Mouse (Mus musculus): ENCODE results near the gene Stil. TPM values are rescaled to one million over a fixed set of nuclear protein-coding genes. Genes with fewer than 3 reads are reported as not detected.

The Stil gene
- polyA plus RNA-seq, 1 experiment from 2014 or later: 2.1 TPM

- H3K9me3 ChIP-seq (replicated peaks; ENCODE audit: control insufficient read depth, low read length, poor library complexity, severe bottlenecking): no peaks in the 10 kb centered on the region
- H3K4me3 ChIP-seq (ENCODE audit: low read depth, low read length): no peak overlapping the region
- H3K4me1 ChIP-seq (ENCODE audit: control insufficient read depth, insufficient read depth, low read length): peaks cover 20% of the 10 kb centered on the region
- no peak overlapping the region for H3K9ac ChIP-seq (ENCODE audit: low read depth, low read length)
- no peaks in the 10 kb centered on the region for H3K27me3 ChIP-seq (ENCODE audit: control insufficient read depth, insufficient read depth, low read depth, low read length)
- no peak for ATAC-seq
- no peak overlapping the region for H3K27ac ChIP-seq (ENCODE audit: low read length)
- no peaks in the 10 kb centered on the region for H3K36me3 ChIP-seq (ENCODE audit: control insufficient read depth, insufficient read depth, low read length)
- 83% methylated on average over 1 of the region's 1 CpGs for WGBS
- H3K4me2 ChIP-seq (ENCODE audit: low read length): no peak overlapping the region
These were observed 17.3 kb upstream of the Stil start for GRCm38 (mm10) chr4:114982619-114983018.

- no peak for ATAC-seq
- peaks cover 24% of the 10 kb centered on the region for H3K4me1 ChIP-seq (ENCODE audit: control insufficient read depth, insufficient read depth, low read length)
- WGBS: 95% methylated on average over 1 of the region's 1 CpGs
- no peak overlapping the region for H3K9ac ChIP-seq (ENCODE audit: low read depth, low read length)
- no peaks in the 10 kb centered on the region for H3K27me3 ChIP-seq (ENCODE audit: control insufficient read depth, insufficient read depth, low read depth, low read length)
- no peaks in the 10 kb centered on the region for H3K36me3 ChIP-seq (ENCODE audit: control insufficient read depth, insufficient read depth, low read length)
- no peak overlapping the region for H3K4me3 ChIP-seq (ENCODE audit: low read depth, low read length)
- no peak overlapping the region for H3K27ac ChIP-seq (ENCODE audit: low read length)
- H3K4me2 ChIP-seq (ENCODE audit: low read length): no peak overlapping the region
- H3K9me3 ChIP-seq (replicated peaks; ENCODE audit: control insufficient read depth, low read length, poor library complexity, severe bottlenecking): no peaks in the 10 kb centered on the region
These were observed 16.9 kb upstream of the Stil start for GRCm38 (mm10) chr4:114983020-114983419.

GRCm38 (mm10) chr4:114986211-114986590, 13.8 kb upstream of the Stil start:
- peak overlapping the region; percentile 88 for H3K4me2 ChIP-seq (ENCODE audit: low read length)
- H3K9me3 ChIP-seq (replicated peaks; ENCODE audit: control insufficient read depth, low read length, poor library complexity, severe bottlenecking): no peaks in the 10 kb centered on the region
- H3K36me3 ChIP-seq (ENCODE audit: control insufficient read depth, insufficient read depth, low read length): no peaks in the 10 kb centered on the region
- peak; percentile 66 for ATAC-seq
- no peaks in the 10 kb centered on the region for H3K27me3 ChIP-seq (ENCODE audit: control insufficient read depth, insufficient read depth, low read depth, low read length)
- peak overlapping the region; percentile 98 for H3K9ac ChIP-seq (ENCODE audit: low read depth, low read length)
- H3K27ac ChIP-seq (ENCODE audit: low read length): peak overlapping the region; percentile 100
- peak overlapping the region; percentile 87 for H3K4me3 ChIP-seq (ENCODE audit: low read depth, low read length)
- peaks cover 24% of the 10 kb centered on the region for H3K4me1 ChIP-seq (ENCODE audit: control insufficient read depth, insufficient read depth, low read length)
- 3% methylated on average over 8 of the region's 8 CpGs for WGBS

GRCm38 (mm10) chr4:114986591-114987432, 13.1 kb upstream of the Stil start, which contains the start of gene Cmpk1:
Cmpk1 (minus strand) TSS chr4:114987241.
- Histone ChIP-seq H3K27me3 (ENCODE audit: control insufficient read depth, insufficient read depth, low read depth, low read length) (no peaks in the 10 kb centered on the region), H3K36me3 (ENCODE audit: control insufficient read depth, insufficient read depth, low read length) (no peaks in the 10 kb centered on the region), H3K27ac (ENCODE audit: low read length) (peak within 1 kb of the TSS; percentile 100), H3K9ac (ENCODE audit: low read depth, low read length) (peak within 1 kb of the TSS; percentile 98), H3K4me3 (ENCODE audit: low read depth, low read length) (peak within 1 kb of the TSS; percentile 87), H3K4me1 (ENCODE audit: control insufficient read depth, insufficient read depth, low read length) (peaks cover 24% of the 10 kb centered on the region), H3K4me2 (ENCODE audit: low read length) (peak within 1 kb of the TSS; percentile 88), H3K9me3 (replicated peaks; ENCODE audit: control insufficient read depth, low read length, poor library complexity, severe bottlenecking) (no peaks in the 10 kb centered on the region)
- WGBS: under 1% methylated on average over 65 of the region's 93 CpGs
- peak; percentile 97 for ATAC-seq

GRCm38 (mm10) chr4:114994218-114994617, 5.7 kb upstream of the Stil start:
- Histone ChIP-seq H3K27me3 (ENCODE audit: control insufficient read depth, insufficient read depth, low read depth, low read length) (peaks cover 4% of the 10 kb centered on the region; the same call in 1 of the 2 replicates), H3K4me1 (ENCODE audit: control insufficient read depth, insufficient read depth, low read length) (no peaks in the 10 kb centered on the region), H3K27ac (ENCODE audit: low read length) (no peak overlapping the region), H3K4me3 (ENCODE audit: low read depth, low read length) (no peak overlapping the region), H3K9ac (ENCODE audit: low read depth, low read length) (no peak overlapping the region), H3K9me3 (replicated peaks; ENCODE audit: control insufficient read depth, low read length, poor library complexity, severe bottlenecking) (no peaks in the 10 kb centered on the region), H3K36me3 (ENCODE audit: control insufficient read depth, insufficient read depth, low read length) (no peaks in the 10 kb centered on the region), H3K4me2 (ENCODE audit: low read length) (no peak overlapping the region)
- no peak for ATAC-seq
- WGBS: 85% methylated on average over 3 of the region's 3 CpGs

GRCm38 (mm10) chr4:114997051-114997450, 2.9 kb upstream of the Stil start:
- Histone ChIP-seq H3K36me3 (ENCODE audit: control insufficient read depth, insufficient read depth, low read length) (no peaks in the 10 kb centered on the region), H3K9ac (ENCODE audit: low read depth, low read length) (no peak overlapping the region), H3K27ac (ENCODE audit: low read length) (no peak overlapping the region), H3K27me3 (ENCODE audit: control insufficient read depth, insufficient read depth, low read depth, low read length) (peaks cover 4% of the 10 kb centered on the region; the same call in 1 of the 2 replicates), H3K9me3 (replicated peaks; ENCODE audit: control insufficient read depth, low read length, poor library complexity, severe bottlenecking) (no peaks in the 10 kb centered on the region), H3K4me2 (ENCODE audit: low read length) (no peak overlapping the region), H3K4me3 (ENCODE audit: low read depth, low read length) (no peak overlapping the region), H3K4me1 (ENCODE audit: control insufficient read depth, insufficient read depth, low read length) (peaks cover 5% of the 10 kb centered on the region; the same call in 1 of the 2 replicates)
- WGBS: 47% methylated on average over 3 of the region's 3 CpGs
- ATAC-seq: no peak

GRCm38 (mm10) chr4:114999445-114999772, 550 bp upstream of the Stil start:
- Histone ChIP-seq H3K36me3 (ENCODE audit: control insufficient read depth, insufficient read depth, low read length) (no peaks in the 10 kb centered on the region), H3K9ac (ENCODE audit: low read depth, low read length) (peak overlapping the region; percentile 74), H3K9me3 (replicated peaks; ENCODE audit: control insufficient read depth, low read length, poor library complexity, severe bottlenecking) (no peaks in the 10 kb centered on the region), H3K4me2 (ENCODE audit: low read length) (peak overlapping the region; percentile 54), H3K27me3 (ENCODE audit: control insufficient read depth, insufficient read depth, low read depth, low read length) (no peaks in the 10 kb centered on the region), H3K27ac (ENCODE audit: low read length) (peak overlapping the region; percentile 82), H3K4me3 (ENCODE audit: low read depth, low read length) (peak overlapping the region; percentile 59), H3K4me1 (ENCODE audit: control insufficient read depth, insufficient read depth, low read length) (peaks cover 5% of the 10 kb centered on the region; the same call in 1 of the 2 replicates)
- 8% methylated on average over 9 of the region's 9 CpGs for WGBS
- no peak for ATAC-seq

- H3K4me2 ChIP-seq (ENCODE audit: low read length): peak overlapping the region; percentile 85
- H3K27me3 ChIP-seq (ENCODE audit: control insufficient read depth, insufficient read depth, low read depth, low read length): no peaks in the 10 kb centered on the region
- WGBS: 2% methylated on average over 8 of the region's 8 CpGs
- H3K27ac ChIP-seq (ENCODE audit: low read length): no peak overlapping the region
- no peaks in the 10 kb centered on the region for H3K36me3 ChIP-seq (ENCODE audit: control insufficient read depth, insufficient read depth, low read length)
- peaks cover 5% of the 10 kb centered on the region; the same call in 1 of the 2 replicates for H3K4me1 ChIP-seq (ENCODE audit: control insufficient read depth, insufficient read depth, low read length)
- H3K9ac ChIP-seq (ENCODE audit: low read depth, low read length): peak overlapping the region; percentile 59
- no peaks in the 10 kb centered on the region for H3K9me3 ChIP-seq (replicated peaks; ENCODE audit: control insufficient read depth, low read length, poor library complexity, severe bottlenecking)
- ATAC-seq: peak; percentile 39; the same call in 1 of the 2 replicates
- H3K4me3 ChIP-seq (ENCODE audit: low read depth, low read length): peak overlapping the region; percentile 59
These were observed 453 bp downstream of the Stil start for GRCm38 (mm10) chr4:115000429-115000795.

- Histone ChIP-seq H3K27me3 (ENCODE audit: control insufficient read depth, insufficient read depth, low read depth, low read length) (no peaks in the 10 kb centered on the region), H3K36me3 (ENCODE audit: control insufficient read depth, insufficient read depth, low read length) (no peaks in the 10 kb centered on the region), H3K4me1 (ENCODE audit: control insufficient read depth, insufficient read depth, low read length) (no peaks in the 10 kb centered on the region), H3K4me3 (ENCODE audit: low read depth, low read length) (no peak overlapping the region), H3K27ac (ENCODE audit: low read length) (no peak overlapping the region), H3K9me3 (replicated peaks; ENCODE audit: control insufficient read depth, low read length, poor library complexity, severe bottlenecking) (no peaks in the 10 kb centered on the region), H3K9ac (ENCODE audit: low read depth, low read length) (no peak overlapping the region), H3K4me2 (ENCODE audit: low read length) (no peak overlapping the region)
- ATAC-seq: no peak
- 94% methylated on average over 3 of the region's 3 CpGs for WGBS
These were observed 14.3 kb downstream of the Stil start for GRCm38 (mm10) chr4:115014276-115014675.
